Mouse (Mus musculus) cerebellum, adult 11-12 months (tissue): ENCODE results near the gene N6amt1.
A peak's percentile ranks its signal among the peaks of the same experiment; 100 is the strongest.

Experiments
- DNase-seq: peaks from one replicate; pipeline ENCODE4 v3.0.0; 2022

The N6amt1 gene

GRCm38 (mm10) chr16:87393813-87394548, 40.0 kb downstream of the N6amt1 start:
- DNase-seq, result peak; percentile 43

GRCm38 (mm10) chr16:87405001-87405400, 51.0 kb downstream of the N6amt1 start:
- no peak for DNase-seq
